Mouse (Mus musculus) stomach, postnatal 0 days (tissue): ENCODE results near the gene Pctp. TPM values are rescaled to one million over a fixed set of nuclear protein-coding genes. Genes with fewer than 3 reads are reported as not detected.
A peak's percentile ranks its signal among the peaks of the same experiment; 100 is the strongest.

ENCODE experiments used
- ATAC-seq: fragments of 200-750 bp; cut with Nextera tagmentation; 2 replicates; pipeline ENCODE4 v1.8.0; 2017; ENCODE audit not compliant: low FRiP score, low TSS enrichment
- DNase-seq: peaks from one replicate; pipeline ENCODE4 v3.0.0-alpha.2; 2016; ENCODE audit warnings: low spot score
- H3K27ac ChIP-seq: fragments of 300-500 bp; sonication (generic); replicated peaks from 2 replicates; pipeline ENCODE4 v1.5.1; 2014; ENCODE audit warnings: mild to moderate bottlenecking, control low read depth
- H3K27me3 ChIP-seq: fragments of 300-500 bp; sonication (generic); 2 replicates; pipeline ENCODE4 v1.6.1; 2014; ENCODE audit warnings: low read length; ENCODE audit not compliant: control insufficient read depth, insufficient read depth
- H3K36me3 ChIP-seq: fragments of 300-500 bp; sonication (generic); 2 replicates; pipeline ENCODE4 v1.6.1; 2014; ENCODE audit warnings: low read length, mixed read lengths; ENCODE audit not compliant: control insufficient read depth, insufficient read depth
- H3K4me1 ChIP-seq: fragments of 300-500 bp; sonication (generic); replicated peaks from 2 replicates; pipeline ENCODE4 v1.6.1; 2014; ENCODE audit warnings: antibody characterized with exemption; ENCODE audit not compliant: control insufficient read depth, insufficient read depth
- H3K4me2 ChIP-seq: fragments of 300-500 bp; sonication (generic); replicated peaks from 2 replicates; pipeline ENCODE4 v1.6.1; 2014; ENCODE audit warnings: low read depth, mild to moderate bottlenecking, control low read depth, moderate library complexity
- H3K4me3 ChIP-seq: fragments of 300-500 bp; sonication (generic); 2 replicates; pipeline ENCODE4 v1.5.1; 2014; ENCODE audit warnings: low read depth, low read length, control low read depth
- H3K9ac ChIP-seq: fragments of 300-500 bp; sonication (generic); 2 replicates; pipeline ENCODE4 v1.6.1; 2014; ENCODE audit warnings: mild to moderate bottlenecking, low read length, control low read depth, mixed read lengths
- H3K9me3 ChIP-seq: fragments of 300-500 bp; sonication (generic); 2 replicates; pipeline ENCODE4 v1.6.1; 2016; ENCODE audit warnings: low read length; ENCODE audit not compliant: control insufficient read depth
- CTCF ChIP-seq: IDR thresholded peaks from 2 replicates; pipeline ENCODE4 v1.5.1; 2016; ENCODE audit warnings: antibody characterized with exemption, low read depth, mild to moderate bottlenecking, moderate library complexity
- EP300 ChIP-seq: optimal IDR thresholded peaks from 2 replicates; pipeline ENCODE3; 2016; ENCODE audit warnings: antibody characterized with exemption
- WGBS: fragments of 180-500 bp; shearing (Covaris S2); extraction: QIAGEN DNeasy Blood & Tissue Kit; methylation state at CpG from one replicate; pipeline ENCODE4 v1.1.7; 2014; 5-methylcytosine and 5-hydroxymethylcytosine counted together
- polyA plus RNA-seq: library from polyadenylated mRNA; unstranded; fragments of >200 nt; fragmentation: Nextera tagmentation; extraction: Ambion mirVana; gene quantifications from 2 replicates; pipeline ENCODE4 v1.2.1, GENCODE M21; 2015

The Pctp gene
- polyA plus RNA-seq, 1 experiment from 2014 or later, result 7.6 TPM

- H3K9ac ChIP-seq, result no peak overlapping the region
- DNase-seq (no peak), ATAC-seq (peak; percentile 12; the same call in 1 of the 2 replicates)
- H3K9me3 ChIP-seq, result no peaks in the 10 kb centered on the region
- no peak for TF ChIP-seq EP300
- no peak for TF ChIP-seq CTCF
- H3K27me3 ChIP-seq, result no peaks in the 10 kb centered on the region
- 0 out of 2 replicates have a peak, but pooled peaks cover 2% of the 10 kb centered on the region for H3K4me1 ChIP-seq
- H3K4me2 ChIP-seq, result no peak overlapping the region
- peak overlapping the region; percentile 26 for H3K27ac ChIP-seq
- H3K4me3 ChIP-seq, result no peak overlapping the region
- 41% methylated on average over 11 of the region's 11 CpGs for WGBS
- H3K36me3 ChIP-seq, result no peaks in the 10 kb centered on the region
These were observed 23.5 kb downstream of the Pctp start for GRCm38 (mm10) chr11:89978914-89979818.

GRCm38 (mm10) chr11:89978353-89978831 lies 24.3 kb downstream of the Pctp start:
- ATAC-seq (peak; percentile 76; the same call in 1 of the 2 replicates), DNase-seq (peak; percentile 57)
- peak overlapping the region; percentile 26 for H3K27ac ChIP-seq
- 0 out of 2 replicates have a peak, but pooled peaks cover 2% of the 10 kb centered on the region for H3K4me1 ChIP-seq
- H3K9me3 ChIP-seq, result no peaks in the 10 kb centered on the region
- no peak overlapping the region; the same call in 1 of the 2 replicates for H3K4me2 ChIP-seq
- H3K9ac ChIP-seq, result no peak overlapping the region
- H3K4me3 ChIP-seq, result no peak overlapping the region
- no peaks in the 10 kb centered on the region for H3K27me3 ChIP-seq
- WGBS, result 9% methylated on average over 11 of the region's 11 CpGs
- H3K36me3 ChIP-seq, result no peaks in the 10 kb centered on the region
- TF ChIP-seq EP300 (no peak), CTCF (no peak)

- DNase-seq, result no peak
- Histone ChIP-seq H3K27me3 (no peaks in the 10 kb centered on the region), H3K36me3 (no peaks in the 10 kb centered on the region), H3K4me3 (no peak overlapping the region), H3K4me1 (0 out of 2 replicates have a peak, but pooled peaks cover 2% of the 10 kb centered on the region), H3K9ac (no peak overlapping the region), H3K4me2 (no peak overlapping the region; the same call in 1 of the 2 replicates), H3K9me3 (no peaks in the 10 kb centered on the region), H3K27ac (peak overlapping the region; percentile 26)
- TF ChIP-seq EP300 (no peak), CTCF (no peak)
- no peak for ATAC-seq
- WGBS, result 45% methylated on average over 7 of the region's 7 CpGs
These were observed 24.8 kb downstream of the Pctp start for GRCm38 (mm10) chr11:89977746-89978352.

GRCm38 (mm10) chr11:89976361-89976760 lies 26.3 kb downstream of the Pctp start:
- no peak for TF ChIP-seq EP300
- no peak for TF ChIP-seq CTCF
- 0 out of 2 replicates have a peak, but pooled peaks cover 2% of the 10 kb centered on the region for H3K4me1 ChIP-seq
- no peaks in the 10 kb centered on the region for H3K27me3 ChIP-seq
- 92% methylated on average over 5 of the region's 5 CpGs for WGBS
- no peak for ATAC-seq
- H3K9ac ChIP-seq, result no peak overlapping the region
- no peak overlapping the region for H3K4me2 ChIP-seq
- no peaks in the 10 kb centered on the region for H3K36me3 ChIP-seq
- no peak overlapping the region for H3K4me3 ChIP-seq
- DNase-seq, result no peak
- H3K9me3 ChIP-seq, result no peaks in the 10 kb centered on the region
- no peak overlapping the region for H3K27ac ChIP-seq

GRCm38 (mm10) chr11:89971296-89971695 lies 31.4 kb downstream of the Pctp start:
- Histone ChIP-seq H3K36me3 (no peaks in the 10 kb centered on the region), H3K4me2 (no peak overlapping the region), H3K9me3 (no peaks in the 10 kb centered on the region), H3K27ac (no peak overlapping the region), H3K4me1 (no peaks in the 10 kb centered on the region), H3K27me3 (no peaks in the 10 kb centered on the region), H3K9ac (no peak overlapping the region), H3K4me3 (no peak overlapping the region)
- TF ChIP-seq EP300 (no peak), CTCF (no peak)
- ATAC-seq (no peak), DNase-seq (no peak)
- 56% methylated on average over 3 of the region's 3 CpGs for WGBS

- DNase-seq (no peak), ATAC-seq (no peak)
- Histone ChIP-seq H3K4me3 (no peak overlapping the region), H3K27me3 (no peaks in the 10 kb centered on the region), H3K4me2 (no peak overlapping the region), H3K9ac (no peak overlapping the region), H3K36me3 (no peaks in the 10 kb centered on the region), H3K4me1 (no peaks in the 10 kb centered on the region), H3K27ac (no peak overlapping the region), H3K9me3 (no peaks in the 10 kb centered on the region)
- TF ChIP-seq EP300 (no peak), CTCF (no peak)
- 28% methylated on average over 4 of the region's 4 CpGs for WGBS
These were observed 32.0 kb downstream of the Pctp start for GRCm38 (mm10) chr11:89970726-89971125.
